Mouse (Mus musculus): ENCODE data around the gene Prkcg.
"Not testable (repeated sequence)": the region's sequence is repeated elsewhere in the genome, so short reads cannot be mapped to it uniquely, and the experiment has no call there.

DNA sequence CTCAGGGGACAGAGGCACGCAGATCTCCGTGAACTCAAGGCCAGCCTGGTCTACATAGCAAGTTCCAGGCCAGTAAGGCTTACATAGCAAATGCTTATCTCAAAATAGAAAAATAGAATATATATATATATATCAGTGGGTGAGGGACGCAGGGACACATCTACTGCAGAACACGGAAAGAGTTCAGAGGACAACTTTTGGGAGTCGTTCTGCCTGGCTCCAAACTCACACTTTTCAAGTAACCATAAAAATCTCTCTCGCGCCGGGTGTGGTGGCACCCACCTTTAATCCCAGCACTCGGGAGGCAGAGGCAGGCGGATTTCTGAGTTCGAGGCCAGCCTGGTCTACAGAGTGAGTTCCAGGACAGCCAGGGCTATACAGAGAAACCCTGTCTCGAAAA lies 3.3 kb downstream of the Prkcg start:
- TF ChIP-seq CTCF (IDR thresholded peaks at IDR 0.05; ENCODE audit: control insufficient read depth, insufficient read depth, insufficient replicate concordance, low read depth, low read length); POLR2A (IDR thresholded peaks at IDR 0.05; ENCODE audit: control insufficient read depth, low read depth, low read length): not testable (repeated sequence)

Measured in testis, adult 2 months (tissue).